Mouse (Mus musculus): ENCODE data around the gene Chpf2.

The Chpf2 gene

GRCm38 (mm10) chr5:24591268-24591721, 4.8 kb downstream of the Chpf2 start:
- DNase-seq (ENCODE audit: low spot score in 2 of 2): no peak

GRCm38 (mm10) chr5:24591796-24592470, 5.4 kb downstream of the Chpf2 start:
- DNase-seq (ENCODE audit: low spot score in 2 of 2): no peak

- no peak for DNase-seq (ENCODE audit: low spot score in 2 of 2)
Measured at GRCm38 (mm10) chr5:24592471-24593160, 6.1 kb downstream of the Chpf2 start.

- no peak for DNase-seq (ENCODE audit: low spot score in 2 of 2)
Measured at GRCm38 (mm10) chr5:24593230-24593629, 6.7 kb downstream of the Chpf2 start.

- no peak for DNase-seq (ENCODE audit: low spot score in 2 of 2)
Measured at GRCm38 (mm10) chr5:24593928-24594327, 7.4 kb downstream of the Chpf2 start.

GRCm38 (mm10) chr5:24594346-24594745, 7.8 kb downstream of the Chpf2 start:
- no peak for DNase-seq (ENCODE audit: low spot score in 2 of 2)

- no peak for DNase-seq (ENCODE audit: low spot score in 2 of 2)
Measured at GRCm38 (mm10) chr5:24595261-24595660, 8.7 kb downstream of the Chpf2 start.

GRCm38 (mm10) chr5:24595786-24596380, 9.3 kb downstream of the Chpf2 start:
- DNase-seq (ENCODE audit: low spot score in 2 of 2): no peak

GRCm38 (mm10) chr5:24596519-24597171, 10.1 kb downstream of the Chpf2 start:
- DNase-seq (ENCODE audit: low spot score in 2 of 2): peak; percentile 76

- DNase-seq (ENCODE audit: low spot score in 2 of 2): peak; percentile 81 to 89
Measured at GRCm38 (mm10) chr5:24597221-24597728, 10.7 kb downstream of the Chpf2 start.

GRCm38 (mm10) chr5:24597901-24598569, 11.5 kb downstream of the Chpf2 start:
- peak in 1 of 2 experiments; percentile 36 for DNase-seq (ENCODE audit: low spot score in 2 of 2)

- DNase-seq (ENCODE audit: low spot score in 2 of 2): peak in 1 of 2 experiments; percentile 31
Measured at GRCm38 (mm10) chr5:24598570-24599006, 12.0 kb downstream of the Chpf2 start.

- DNase-seq (ENCODE audit: low spot score in 2 of 2): no peak
Measured at GRCm38 (mm10) chr5:24599137-24599536, 12.6 kb downstream of the Chpf2 start.

- no peak for DNase-seq (ENCODE audit: low spot score in 2 of 2)
Measured at GRCm38 (mm10) chr5:24600236-24600635, 13.7 kb downstream of the Chpf2 start.

GRCm38 (mm10) chr5:24601071-24601835, 14.7 kb downstream of the Chpf2 start:
- DNase-seq (ENCODE audit: low spot score in 2 of 2): no peak

- peak in 1 of 2 experiments; percentile 57 for DNase-seq (ENCODE audit: low spot score in 2 of 2)
Measured at GRCm38 (mm10) chr5:24601911-24602750, 15.6 kb downstream of the Chpf2 start.

- DNase-seq (ENCODE audit: low spot score in 2 of 2): peak in 1 of 2 experiments; percentile 56
Measured at GRCm38 (mm10) chr5:24602751-24603343, 16.3 kb downstream of the Chpf2 start.

- DNase-seq (ENCODE audit: low spot score in 2 of 2): no peak
Measured at GRCm38 (mm10) chr5:24603431-24604010, 17.0 kb downstream of the Chpf2 start.
